20 mouse cellular contexts compared by ENCODE assay signal in the genomic region with DNA sequence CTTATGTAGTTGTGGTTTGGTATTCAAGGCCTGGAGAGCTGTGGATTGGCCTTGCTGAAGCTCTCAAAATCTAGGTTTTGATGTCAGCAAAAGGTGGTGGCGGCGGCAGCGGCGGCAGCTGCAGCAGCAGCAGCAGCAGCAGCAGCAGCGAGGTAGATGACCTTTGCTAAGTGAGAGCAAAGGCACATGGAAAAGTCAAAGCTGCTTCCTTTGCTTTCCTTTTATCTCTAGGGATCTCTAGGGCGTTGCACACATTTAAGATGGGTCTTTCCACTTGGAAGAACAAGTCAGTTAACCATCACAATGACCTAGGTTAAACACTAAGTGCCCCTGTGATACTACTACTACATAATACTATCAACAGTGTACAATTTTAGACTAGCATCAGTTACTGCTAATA. TPM values are rescaled to one million over a fixed set of nuclear protein-coding genes. Genes with fewer than 3 reads are reported as not detected.
DNase-seq lines count a peak whose midpoint lies in the region; TF ChIP-seq lines count a peak whose summit lies in the region.
"Had no signal": no experiment of that assay in that cellular context is flagged by ENCODE, and none has a peak within 500 bp of the region (broad histone marks: within the 10 kb centered on the region; RNA-seq: fewer than 3 reads in every experiment).

No protein-coding gene starts in this region.

- no peak for TF ChIP-seq CTCF in left cerebral cortex, adult 2 months (IDR thresholded peaks at IDR 0.05)

- H3K27ac ChIP-seq in left cerebral cortex, adult 2 months, result no peak overlapping the region
- H3K27ac ChIP-seq: embryonic facial prominence, embryonic 13.5 days; embryonic facial prominence, embryonic 15.5 days; forebrain, embryonic 10.5 days; forebrain, embryonic 12.5 days had no signal

- DNase-seq in ES-CJ7 (ENCODE audit: low read depth, low spot score) (peak; percentile 55), R1 (ENCODE audit: low read depth, low spot score) (peak; percentile 27)
- peak; percentile 5 for DNase-seq in yolk sac, embryonic 10.5 days (ENCODE audit: low spot score)
- DNase-seq in kidney, postnatal 4 days, result no peak
- no peak for DNase-seq in left cerebral cortex, adult 2 months (ENCODE audit: extremely low spot score in 1 of 2, low spot score in 2 of 2)
- DNase-seq: adrenal gland, adult 8-10 months; adrenal gland, postnatal 14 days; adrenal gland, postnatal 36 days; B cell, adult 2 months; cerebellum, adult 11-12 months; cerebellum, adult 2 months; cerebellum, adult 9-10 months; cerebellum, postnatal 10 days; cerebellum, postnatal 25 days; embryo, embryonic 11 days had no signal

- no peak overlapping the region for H3K4me3 ChIP-seq in left cerebral cortex, adult 2 months
- H3K4me3 ChIP-seq: embryonic facial prominence, embryonic 13.5 days; embryonic facial prominence, embryonic 15.5 days; erythroblast, embryonic 14.5 days; forebrain, embryonic 10.5 days; forebrain, embryonic 12.5 days had no signal

- intact Hi-C loops in left cerebral cortex, adult 2 months (cut with DNase I), result no loop called here

RNA-seq across cellular contexts. Expression of a gene that starts 49.0 kb away (rescaled TPM):
- 10 to 100 TPM; 91.5 to 93.8 TPM for total RNA-seq in left cerebral cortex, adult 2 months (2021)

Comparison
In these comparisons a context has a peak if more than half of its experiments do, and no peak if none do; other contexts are left out.
1. DNase-seq: peak in ES-CJ7 (single experiment), R1 (single experiment) and yolk sac, embryonic 10.5 days (single experiment); none in kidney, postnatal 4 days (0 of 2) and left cerebral cortex, adult 2 months (0 of 2).